In the genomic region with DNA sequence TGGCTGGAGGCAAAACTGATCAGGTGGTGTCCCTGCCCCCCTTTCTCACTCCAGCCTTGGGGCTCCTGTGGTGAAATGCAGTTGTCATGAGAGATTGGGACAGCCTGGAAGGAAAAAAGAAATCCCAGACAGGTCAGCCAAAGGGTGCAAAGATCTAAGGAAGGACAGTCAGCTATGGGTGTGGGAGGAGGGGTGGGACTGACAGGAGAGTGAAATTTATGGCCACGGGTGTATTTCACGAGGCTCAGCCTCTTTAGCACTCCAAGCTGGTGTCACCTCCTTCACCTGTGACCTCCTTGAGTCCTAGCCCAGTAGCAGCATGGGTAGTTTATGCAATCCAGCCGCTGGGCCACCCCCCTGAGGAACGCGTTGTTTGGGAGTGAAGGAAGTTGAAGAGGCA, we compare ENCODE assay signal across 10 mouse cellular contexts.
A peak's percentile ranks its signal among the peaks of the same experiment; 100 is the strongest.
DNase-seq lines count a peak whose midpoint lies in the region; ATAC-seq and TF ChIP-seq lines count a peak whose summit lies in the region.
"Had no signal": no experiment of that assay in that cellular context is flagged by ENCODE, and none has a peak within 500 bp of the region (broad histone marks: within the 10 kb centered on the region; RNA-seq: fewer than 3 reads in every experiment).

No protein-coding gene starts in this region.

- H3K27ac ChIP-seq in heart, embryonic 13.5 days (replicated peaks): peak overlapping the region; percentile 75
- H3K27ac ChIP-seq in intestine, postnatal 0 days (ENCODE audit: low read depth, low read length): no peak overlapping the region
- no peak overlapping the region for H3K27ac ChIP-seq in lung, embryonic 14.5 days (ENCODE audit: low read depth)

- WGBS in heart, embryonic 13.5 days: 30% methylated on average over 5 of the region's 5 CpGs
- 11% methylated on average over 5 of the region's 5 CpGs for WGBS in intestine, postnatal 0 days
- 14% methylated on average over 5 of the region's 5 CpGs for WGBS in lung, embryonic 14.5 days

- H3K36me3 ChIP-seq in heart, embryonic 13.5 days: no peaks in the 10 kb centered on the region
- H3K36me3 ChIP-seq in intestine, postnatal 0 days (ENCODE audit: control insufficient read depth, insufficient read depth): no peaks in the 10 kb centered on the region
- no peaks in the 10 kb centered on the region for H3K36me3 ChIP-seq in lung, embryonic 14.5 days (ENCODE audit: insufficient read depth)

- peak overlapping the region; percentile 11; the same call in 1 of the 2 replicates for H3K4me2 ChIP-seq in heart, embryonic 13.5 days
- H3K4me2 ChIP-seq in intestine, postnatal 0 days (replicated peaks; ENCODE audit: low read depth): no peak overlapping the region
- H3K4me2 ChIP-seq in lung, embryonic 14.5 days: no peak overlapping the region

- peak overlapping the region; percentile 30; the same call in 1 of the 2 replicates for H3K9ac ChIP-seq in heart, embryonic 13.5 days
- no peak overlapping the region for H3K9ac ChIP-seq in intestine, postnatal 0 days (ENCODE audit: low read depth, low read length)
- no peak overlapping the region for H3K9ac ChIP-seq in lung, embryonic 14.5 days

- no peak overlapping the region for H3K4me3 ChIP-seq in heart, embryonic 13.5 days
- H3K4me3 ChIP-seq in intestine, postnatal 0 days (ENCODE audit: low read depth, low read length): no peak overlapping the region
- H3K4me3 ChIP-seq in lung, embryonic 14.5 days (ENCODE audit: low read depth, low read length): no peak overlapping the region

- no peak for TF ChIP-seq CTCF in intestine, postnatal 0 days (IDR thresholded peaks at IDR 0.05; ENCODE audit: low read depth)
- no peak for TF ChIP-seq CTCF in lung, embryonic 14.5 days (IDR thresholded peaks at IDR 0.05; ENCODE audit: low read depth)

- H3K4me1 ChIP-seq in heart, embryonic 13.5 days: peaks cover 88% of the 10 kb centered on the region
- H3K4me1 ChIP-seq in intestine, postnatal 0 days (replicated peaks; ENCODE audit: control insufficient read depth, insufficient read depth, low read length): peaks cover 10% of the 10 kb centered on the region
- no peaks in the 10 kb centered on the region; the same call in none of the 2 replicates for H3K4me1 ChIP-seq in lung, embryonic 14.5 days (ENCODE audit: insufficient read depth)

- DNase-seq in heart, postnatal 10 days: no peak
- peak; percentile 51 for DNase-seq in embryo, embryonic 10.5 days (ENCODE audit: low spot score)
- no peak for DNase-seq in lung, embryonic 14.5 days
- no peak for DNase-seq in left cerebral cortex, adult 11 months (ENCODE audit: low spot score)
- DNase-seq: right cerebral cortex, postnatal 25 days had no signal

- no peaks in the 10 kb centered on the region for H3K9me3 ChIP-seq in heart, embryonic 13.5 days
- no peaks in the 10 kb centered on the region for H3K9me3 ChIP-seq in intestine, postnatal 0 days (ENCODE audit: control insufficient read depth)
- no peaks in the 10 kb centered on the region for H3K9me3 ChIP-seq in lung, embryonic 14.5 days (ENCODE audit: low read depth, low read length)

- no peaks in the 10 kb centered on the region for H3K27me3 ChIP-seq in heart, embryonic 13.5 days (replicated peaks)
- H3K27me3 ChIP-seq in intestine, postnatal 0 days (replicated peaks; ENCODE audit: control insufficient read depth, insufficient read depth, low read length): no peaks in the 10 kb centered on the region
- no peaks in the 10 kb centered on the region for H3K27me3 ChIP-seq in lung, embryonic 14.5 days (ENCODE audit: insufficient read depth, low read length)
- H3K27me3 ChIP-seq: CH12.LX had no signal

- intact Hi-C loops in heart, postnatal 10 days (cut with DNase I): no loop called here

- ATAC-seq in heart, embryonic 13.5 days (ENCODE audit: extremely low read depth, insufficient number of reproducible peaks, low FRiP score, low TSS enrichment): no peak
- 0 out of 2 replicates have a peak, but pooled peaks have one; percentile 15 for ATAC-seq in intestine, postnatal 0 days
- peak; percentile 36; the same call in 1 of the 2 replicates for ATAC-seq in lung, embryonic 14.5 days (ENCODE audit: insufficient read depth)
- ATAC-seq in granulocyte monocyte progenitor cell, adult 5-6 weeks (replicated peaks; ENCODE audit: poor library complexity, severe bottlenecking): no peak
- ATAC-seq in megakaryocyte, adult 5-6 weeks (ENCODE audit: poor library complexity, severe bottlenecking): no peak

Comparison
In these comparisons a context has a peak if more than half of its experiments do, and no peak if none do; other contexts are left out.
1. ATAC-seq: peak in intestine, postnatal 0 days (single experiment) and lung, embryonic 14.5 days (single experiment); none in heart, embryonic 13.5 days (single experiment), granulocyte monocyte progenitor cell, adult 5-6 weeks (single experiment) and megakaryocyte, adult 5-6 weeks (single experiment).